Mouse (Mus musculus) ES-E14 (cell line): ENCODE data around the gene Nrf1. TPM values are rescaled to one million over a fixed set of nuclear protein-coding genes. Genes with fewer than 3 reads are reported as not detected.

Experiments
- DNase-seq: peaks from one replicate; pipeline ENCODE4 v3.0.0-alpha.2; 2013; ENCODE audit warnings: low read depth, low spot score
- H3K27ac ChIP-seq: 2 replicates; pipeline ENCODE4 v1.5.1; 2012; ENCODE audit warnings: low read depth, mild to moderate bottlenecking, low read length, moderate library complexity, mixed read lengths; ENCODE audit not compliant: poor library complexity, insufficient read depth, severe bottlenecking
- H3K36me3 ChIP-seq: 2 replicates; pipeline ENCODE4 v1.6.1; 2012; ENCODE audit warnings: mild to moderate bottlenecking, low read length, moderate library complexity, mixed read lengths; ENCODE audit not compliant: control insufficient read depth, poor library complexity, insufficient read depth, severe bottlenecking
- H3K4me1 ChIP-seq, 2 experiments: fragments of 150-350 bp in 1 of 2; sonication (generic) in 1 of 2; 2 replicates each; pipeline ENCODE4 v1.6.1; 2012; ENCODE audit warnings: low read length in 2 of 2, mild to moderate bottlenecking in 1 of 2, mixed read lengths in 1 of 2; ENCODE audit not compliant: control insufficient read depth in 2 of 2, insufficient read depth in 2 of 2, poor library complexity in 1 of 2
- H3K4me3 ChIP-seq, 2 experiments: fragments of 150-350 bp in 1 of 2; sonication (generic) in 1 of 2; 2 replicates each; pipeline ENCODE4 v1.5.1; 2012; ENCODE audit warnings: low read length in 2 of 2, low read depth in 1 of 2, mild to moderate bottlenecking in 1 of 2, mixed read lengths in 1 of 2; ENCODE audit not compliant: insufficient read depth in 1 of 2, poor library complexity in 1 of 2, severe bottlenecking in 1 of 2
- H3K9ac ChIP-seq: 2 replicates; pipeline ENCODE4 v1.6.1; 2012; ENCODE audit warnings: low read depth, mild to moderate bottlenecking, low read length, mixed read lengths; ENCODE audit not compliant: poor library complexity, insufficient read depth, severe bottlenecking
- H3K9me3 ChIP-seq: fragments of 150-350 bp; sonication (generic); 2 replicates; pipeline ENCODE4 v1.6.1; 2012; ENCODE audit warnings: low read depth, mild to moderate bottlenecking, low read length; ENCODE audit not compliant: control insufficient read depth, insufficient read depth
- CHD2 ChIP-seq: IDR thresholded peaks from 2 replicates; pipeline ENCODE4 v1.6.1; 2014; ENCODE audit warnings: mild to moderate bottlenecking, low read depth, low read length, inconsistent platforms
- HCFC1 ChIP-seq: IDR thresholded peaks from 2 replicates; pipeline ENCODE4 v1.6.1; 2012; ENCODE audit warnings: low read length, inconsistent platforms, borderline replicate concordance; ENCODE audit not compliant: insufficient read depth
- MAFK ChIP-seq: IDR thresholded peaks from 2 replicates; pipeline ENCODE4 v1.6.1; 2014; ENCODE audit warnings: mild to moderate bottlenecking, low read depth, low read length, inconsistent platforms; ENCODE audit not compliant: insufficient read depth
- ZC3H11A ChIP-seq: IDR thresholded peaks from 2 replicates; pipeline ENCODE4 v1.6.1; 2012; ENCODE audit warnings: low read depth, mild to moderate bottlenecking, inconsistent platforms, low read length, borderline replicate concordance
- ZNF384 ChIP-seq: IDR thresholded peaks from 2 replicates; pipeline ENCODE4 v1.6.1; 2012; ENCODE audit warnings: low read depth, low read length, inconsistent platforms
- in situ Hi-C, 2 experiments: fragments of 600-800 bp; cut with MboI; formaldehyde crosslinking; loops; one replicate each; pipeline ENCODE4 v1.15.1; 2025; ENCODE audit warnings: low sequenced_read_pairs in 2 of 2, inconsistent platforms in 1 of 2; ENCODE audit not compliant: unreplicated experiment in 2 of 2
- total RNA-seq: library from RNA; depleted of rRNA; stranded (reverse); fragments of 300-350 nt; gene quantifications from 2 replicates; pipeline ENCODE4 v1.2.3, GENCODE M21; 2012; rRNA removed

Nrf1 gene
- total RNA-seq, 1 experiment: 81.6 TPM

DNA sequence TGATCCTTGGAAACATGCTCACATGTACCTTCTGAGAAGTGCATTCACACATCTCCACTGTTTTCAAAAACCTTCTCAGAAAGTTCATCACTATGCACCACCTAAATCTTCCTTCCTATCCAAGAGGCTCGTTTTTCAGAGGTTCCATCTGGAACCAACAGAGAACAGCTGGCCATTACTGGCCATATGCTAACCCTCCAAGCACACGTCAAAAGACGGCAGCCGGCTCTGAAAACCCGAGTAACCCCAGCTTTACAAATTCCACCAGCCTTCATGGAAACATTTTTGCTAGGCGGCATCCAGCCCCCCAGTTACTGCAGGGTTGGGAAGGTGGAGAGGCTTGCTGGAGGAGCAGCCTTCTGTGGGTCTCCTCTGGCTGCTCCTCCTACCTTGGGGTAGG is 134.2 kb downstream of the Nrf1 start:
- Histone ChIP-seq H3K9me3 (no peaks in the 10 kb centered on the region), H3K4me3 (no peak overlapping the region), H3K36me3 (no peaks in the 10 kb centered on the region), H3K4me1 (peaks cover 6 to 16% of the 10 kb centered on the region in 2 experiments), H3K27ac (no peak overlapping the region), H3K9ac (no peak overlapping the region)
- TF ChIP-seq MAFK: no peak
- no peak for DNase-seq
- in situ Hi-C loops: no loop called here

DNA sequence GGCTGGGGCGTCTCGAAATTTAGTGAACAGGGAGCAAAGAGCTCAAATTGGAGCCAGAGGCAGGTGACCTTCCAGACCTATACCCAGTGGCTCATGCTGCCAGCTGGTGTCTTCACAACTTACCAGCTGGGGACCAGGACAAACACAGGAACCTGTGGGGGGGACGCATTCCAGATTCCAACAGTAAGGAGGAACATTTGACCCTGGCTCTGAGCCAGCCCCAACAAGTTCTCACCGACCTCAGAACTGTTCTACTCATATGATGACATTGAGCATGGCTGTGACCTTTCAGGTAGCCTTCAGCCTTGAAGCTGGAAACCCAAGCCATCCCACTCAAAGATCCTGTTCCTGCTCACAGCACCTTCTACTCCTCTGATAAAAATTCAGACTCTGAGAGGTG is 135.8 kb downstream of the Nrf1 start:
- Histone ChIP-seq H3K9me3 (no peaks in the 10 kb centered on the region), H3K36me3 (no peaks in the 10 kb centered on the region), H3K4me1 (peaks cover 2 to 15% of the 10 kb centered on the region in 2 experiments; a peak in 3 of 4 replicates), H3K27ac (no peak overlapping the region), H3K9ac (no peak overlapping the region), H3K4me3 (no peak overlapping the region)
- no peak for DNase-seq
- no peak for TF ChIP-seq HCFC1
- TF ChIP-seq ZC3H11A: no peak
- TF ChIP-seq MAFK: no peak
- no peak for TF ChIP-seq CHD2
- no peak for TF ChIP-seq ZNF384
- in situ Hi-C loops: no loop called here

DNA sequence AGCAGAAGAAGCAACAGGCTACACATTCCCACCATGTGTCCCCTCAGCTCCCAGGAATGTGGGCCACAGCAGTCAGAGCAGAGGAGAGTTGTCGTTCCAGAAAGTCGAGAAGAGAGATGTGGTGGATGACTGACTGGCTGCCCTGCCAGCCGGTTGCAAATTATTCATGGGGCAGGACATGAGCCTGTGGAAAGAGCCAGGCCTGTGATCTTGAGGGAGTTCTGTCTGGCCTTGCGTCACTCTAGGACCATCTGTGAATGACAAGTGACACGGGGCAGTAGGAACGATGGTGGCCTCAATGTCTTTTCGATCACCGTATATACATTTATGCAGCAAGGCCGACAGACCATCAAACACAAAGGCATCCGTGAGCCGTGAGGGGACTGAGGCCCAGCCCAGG is 147.9 kb downstream of the Nrf1 start:
- 0 out of 4 replicates have a peak overlapping the region, but pooled peaks of 1 of the 2 experiments have one; percentile 2 for H3K4me3 ChIP-seq
- in situ Hi-C loops: no loop called here
- H3K27ac ChIP-seq: peak overlapping the region; percentile 4; the same call in 1 of the 2 replicates
- DNase-seq: no peak
- no peak for TF ChIP-seq MAFK
- no peak for TF ChIP-seq ZNF384
- TF ChIP-seq HCFC1: no peak
- TF ChIP-seq ZC3H11A: no peak
- no peak for TF ChIP-seq CHD2
- H3K36me3 ChIP-seq: no peaks in the 10 kb centered on the region
- H3K9me3 ChIP-seq: no peaks in the 10 kb centered on the region
- no peak overlapping the region for H3K9ac ChIP-seq
- H3K4me1 ChIP-seq: peaks cover 5 to 30% of the 10 kb centered on the region in 2 experiments

DNA sequence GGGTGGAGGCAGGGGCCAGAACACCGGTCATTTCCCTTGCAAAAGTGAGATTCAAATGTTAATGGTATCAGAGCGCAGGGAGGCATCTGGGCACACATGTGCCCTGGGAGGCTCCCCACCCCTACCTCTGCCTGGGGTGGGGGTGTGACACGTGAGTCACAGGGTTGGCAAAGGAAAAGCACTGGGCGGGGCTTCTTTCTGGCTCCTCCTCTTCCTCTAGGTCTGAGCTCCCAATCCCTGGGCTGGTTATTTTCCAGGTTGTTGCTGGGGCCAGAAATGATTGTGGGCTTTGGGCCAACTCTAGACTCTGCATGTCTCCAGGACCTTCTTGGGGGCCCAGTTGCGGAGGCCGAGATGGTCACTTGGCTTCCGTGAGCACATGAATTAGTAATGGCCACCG is 148.4 kb downstream of the Nrf1 start:
- Histone ChIP-seq H3K4me1 (peaks cover 5 to 30% of the 10 kb centered on the region in 2 experiments), H3K36me3 (no peaks in the 10 kb centered on the region), H3K27ac (peak overlapping the region; percentile 4; the same call in 1 of the 2 replicates), H3K9me3 (no peaks in the 10 kb centered on the region), H3K9ac (no peak overlapping the region), H3K4me3 (peak overlapping the region in 1 of 2 experiments; percentile 32; a peak in 2 of 4 replicates)
- TF ChIP-seq ZNF384: no peak
- TF ChIP-seq ZC3H11A: no peak
- TF ChIP-seq HCFC1: no peak
- TF ChIP-seq CHD2: no peak
- no peak for TF ChIP-seq MAFK
- DNase-seq: no peak
- in situ Hi-C loops: no loop called here

Other genes starting within 250 kb of the Nrf1 start
- gene Strip2, start 131.0 kb upstream of the Nrf1 start, total RNA-seq: 1.1 and 1.3 TPM in 2 replicates